Mouse (Mus musculus) C2C12 (cell line): Measurements from ENCODE around the gene Il4.

ENCODE experiments used
- CTCF ChIP-seq: IDR thresholded peaks from one replicate; pipeline ENCODE4 v1.5.1; 2011; ENCODE audit not compliant: control insufficient read depth, insufficient read depth, insufficient read length
- USF1 ChIP-seq: IDR thresholded peaks from one replicate; pipeline ENCODE4 v1.6.1; 2011; ENCODE audit warnings: low read depth, mild to moderate bottlenecking, control low read depth, moderate library complexity

DNA sequence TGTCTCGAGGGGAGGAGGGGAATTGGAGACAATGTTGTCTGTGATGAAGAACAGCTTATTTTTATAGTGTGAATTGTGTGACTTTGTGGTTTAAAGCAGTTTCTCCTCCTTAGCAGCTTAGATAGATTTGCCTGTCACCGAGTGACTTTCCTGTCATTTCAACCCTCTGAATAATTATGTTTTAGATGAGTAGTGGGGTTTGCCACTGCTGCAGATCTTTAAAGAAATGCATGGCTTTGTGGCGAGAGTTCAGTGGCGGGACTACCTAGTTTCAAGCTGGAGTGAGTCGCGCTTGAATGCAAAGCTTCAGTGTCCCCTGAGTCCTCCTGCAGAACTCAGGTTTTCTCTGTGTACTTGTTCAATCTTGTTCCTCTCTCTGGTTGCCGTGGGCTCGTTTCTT is 30.2 kb downstream of the Il4 start:
- TF ChIP-seq CTCF (no peak), USF1 (no peak)
